In genomic region chrX:142372393-142372792, GRCm38 (mm10) we compare ENCODE assay signal across 10 mouse cellular contexts. TPM values are rescaled to one million over a fixed set of nuclear protein-coding genes. Genes with fewer than 3 reads are reported as not detected.
A peak's percentile ranks its signal among the peaks of the same experiment; 100 is the strongest.
DNase-seq lines count a peak whose midpoint lies in the region; ATAC-seq and TF ChIP-seq lines count a peak whose summit lies in the region.
"Had no signal": no experiment of that assay in that cellular context is flagged by ENCODE, and none has a peak within 500 bp of the region (broad histone marks: within the 10 kb centered on the region; RNA-seq: fewer than 3 reads in every experiment).

No protein-coding gene starts in this region.

- ATAC-seq in Patski = no peak
- ATAC-seq in megakaryocyte-erythroid progenitor cell, adult 5-6 weeks (replicated peaks; ENCODE audit: low FRiP score, low TSS enrichment, poor library complexity, severe bottlenecking) = peak; percentile 55; the same call in 1 of the 2 replicates

- H3K4me3 ChIP-seq in heart, adult 2 months = no peak overlapping the region
- no peak overlapping the region for H3K4me3 ChIP-seq in embryonic facial prominence, embryonic 10.5 days
- H3K4me3 ChIP-seq: hindbrain, embryonic 15.5 days; myocyte had no signal

- POLR2A ChIA-PET in Patski (lab: Charles Lee) = no interaction called here

- CTCF ChIA-PET in Patski (lab: Charles Lee) = interaction anchor here (0.8 to 3.3 kb wide), 13 partner anchors 8 to 168 kb away, joined by 3 to 30 read pairs (median 4); partner anchors contain the start of gene Acsl4

- H3K4me1 ChIP-seq in heart, adult 2 months (ENCODE audit: control insufficient read depth, insufficient read depth, low read length) = peaks cover 2% of the 10 kb centered on the region; the same call in 1 of the 2 replicates
- H3K4me1 ChIP-seq in embryonic facial prominence, embryonic 10.5 days = peaks cover 2% of the 10 kb centered on the region; the same call in 1 of the 2 replicates
- H3K4me1 ChIP-seq: hindbrain, embryonic 15.5 days had no signal

- H3K27ac ChIP-seq in heart, adult 2 months = no peak overlapping the region
- H3K27ac ChIP-seq in embryonic facial prominence, embryonic 10.5 days (replicated peaks) = no peak overlapping the region
- H3K27ac ChIP-seq: hindbrain, embryonic 15.5 days had no signal

- H3K36me3 ChIP-seq in heart, adult 2 months (ENCODE audit: control insufficient read depth, insufficient read depth, low read length) = no peaks in the 10 kb centered on the region
- no peaks in the 10 kb centered on the region for H3K36me3 ChIP-seq in embryonic facial prominence, embryonic 10.5 days (replicated peaks)
- H3K36me3 ChIP-seq: hindbrain, embryonic 15.5 days had no signal

- 9% methylated on average over 3 of the region's 3 CpGs for WGBS in heart, adult 2 months
- 19% methylated on average over 3 of the region's 3 CpGs for WGBS in embryonic facial prominence, embryonic 10.5 days

- no peaks in the 10 kb centered on the region for H3K27me3 ChIP-seq in heart, adult 2 months (ENCODE audit: control insufficient read depth, insufficient read depth, low read length)
- H3K27me3 ChIP-seq in Patski = peaks cover 9% of the 10 kb centered on the region
- peaks cover 4% of the 10 kb centered on the region; the same call in 1 of the 2 replicates for H3K27me3 ChIP-seq in embryonic facial prominence, embryonic 10.5 days (replicated peaks; ENCODE audit: low read depth, poor library complexity, severe bottlenecking)
- H3K27me3 ChIP-seq: hindbrain, embryonic 15.5 days had no signal

- peak; percentile 86 for TF ChIP-seq CTCF in heart, adult 2 months (IDR thresholded peaks at IDR 0.05)
- TF ChIP-seq CTCF in Patski (IDR thresholded peaks at IDR 0.05) = peak; percentile 64

- TF ChIP-seq EP300 in heart, adult 2 months (IDR thresholded peaks at IDR 0.05; ENCODE audit: insufficient read depth, low read depth, low read length) = no peak

- no peak overlapping the region for H3K9ac ChIP-seq in heart, adult 2 months (ENCODE audit: low read depth, low read length)
- H3K9ac ChIP-seq: hindbrain, embryonic 15.5 days had no signal

- TF ChIP-seq POLR2A in heart, adult 2 months (IDR thresholded peaks at IDR 0.05; ENCODE audit: insufficient read depth, low read depth, low read length) = no peak

- no peaks in the 10 kb centered on the region for H3K79me2 ChIP-seq in heart, adult 2 months (replicated peaks; ENCODE audit: control insufficient read depth, insufficient read depth, low read length)

- intact Hi-C loops in heart, adult 2 months (cut with DNase I) = loop anchor here (2.0 kb wide), 1 partner anchor 154 kb away; no protein-coding TSS in a partner anchor

- H3K9me3 ChIP-seq in embryonic facial prominence, embryonic 10.5 days = no peaks in the 10 kb centered on the region
- H3K9me3 ChIP-seq: hindbrain, embryonic 15.5 days had no signal

- in situ Hi-C loops in Patski (cut with MboI; ENCODE audit: low pct_unique_long_range_greater_than_20kb) = loop anchor here (10.0 kb wide), 1 partner anchor 422 kb away; no protein-coding TSS in a partner anchor

- peak in 1 of 2 experiments; percentile 26 for DNase-seq in heart, adult 2 months
- no peak for DNase-seq in heart, adult 9 months (ENCODE audit: low spot score in 2 of 2)
- DNase-seq in 416B (ENCODE audit: low read depth) (peak; percentile 75), Patski (ENCODE audit: low read depth, low spot score) (no peak)
- DNase-seq in embryonic facial prominence, embryonic 10.5 days (ENCODE audit: low spot score) = peak; percentile 20
- peak; percentile 52 to 68 for DNase-seq in kidney, postnatal 4 days
- DNase-seq in ovary, postnatal 14 days (ENCODE audit: low spot score) = no peak

RNA-seq across cellular contexts. Expression of gene Acsl4, which starts 17.9 kb away (rescaled TPM):
- 10 to 100 TPM in 1 of 2 experiments, 1 to 10 TPM in 1; 9.3 to 11.0 TPM for total RNA-seq in heart, adult 2 months (2021)
- 2.2 and 4.5 TPM in 2 replicates for polyA plus RNA-seq in heart, adult 2 months (2012; rRNA removed)
- 96.2 TPM for polyA plus RNA-seq in Patski (2021)
- 16.0 and 21.3 TPM in 2 replicates for polyA plus RNA-seq in embryonic facial prominence, embryonic 10.5 days (2016; fragmentation: Nextera tagmentation; extraction: Ambion mirVana)
- total RNA-seq in megakaryocyte-erythroid progenitor cell, adult 5-6 weeks (2014; fragmentation: Nextera tagmentation) = 30.9 and 32.4 TPM in 2 replicates
- total RNA-seq in megakaryocyte-erythroid progenitor cell, adult 5-6 weeks (2017) = 34.2 and 43.7 TPM in 2 replicates

Comparison
In these comparisons a context has a peak if more than half of its experiments do, and no peak if none do; other contexts are left out.
1. DNase-seq: peak in 416B (single experiment), embryonic facial prominence, embryonic 10.5 days (single experiment) and kidney, postnatal 4 days (2 of 2); none in heart, adult 9 months (0 of 2), Patski (single experiment) and ovary, postnatal 14 days (single experiment).